Mouse (Mus musculus) spleen, postnatal 4 days (tissue): ENCODE results near the gene Tcp11.

Source experiments
- DNase-seq, 2 experiments: peaks; one replicate each; pipeline ENCODE4 v3.0.0; 2022; ENCODE audit warnings: low spot score in 2 of 2

Gene Tcp11

GRCm38 (mm10) chr17:28084395-28084905 is 4.0 kb upstream of the Tcp11 start:
- no peak for DNase-seq

DNA sequence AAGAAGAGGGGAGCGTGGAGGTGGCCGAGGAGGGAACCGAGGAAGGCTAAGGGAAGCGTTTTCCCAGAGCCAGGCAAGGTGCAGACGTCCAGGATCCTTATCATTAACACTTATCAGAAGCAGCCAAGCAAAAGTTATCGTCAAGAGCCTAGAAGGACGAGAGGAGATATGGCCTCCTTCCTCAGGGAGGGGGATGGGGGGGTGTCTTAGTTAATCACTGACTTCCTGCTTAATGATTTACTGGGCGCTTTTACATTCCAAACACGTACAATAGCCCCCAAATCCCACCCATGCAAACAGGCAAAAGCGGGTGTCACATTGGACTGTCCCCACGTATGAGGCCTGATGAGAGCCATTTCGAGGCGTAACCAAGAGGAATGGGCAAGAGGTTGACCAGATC is 2.4 kb upstream of the Tcp11 start:
- DNase-seq: no peak

GRCm38 (mm10) chr17:28081856-28082255 is 1.4 kb upstream of the Tcp11 start:
- DNase-seq: no peak

- DNase-seq: peak; percentile 40 to 74
Observed at GRCm38 (mm10) chr17:28081385-28081784, 946 bp upstream of the Tcp11 start.

DNA sequence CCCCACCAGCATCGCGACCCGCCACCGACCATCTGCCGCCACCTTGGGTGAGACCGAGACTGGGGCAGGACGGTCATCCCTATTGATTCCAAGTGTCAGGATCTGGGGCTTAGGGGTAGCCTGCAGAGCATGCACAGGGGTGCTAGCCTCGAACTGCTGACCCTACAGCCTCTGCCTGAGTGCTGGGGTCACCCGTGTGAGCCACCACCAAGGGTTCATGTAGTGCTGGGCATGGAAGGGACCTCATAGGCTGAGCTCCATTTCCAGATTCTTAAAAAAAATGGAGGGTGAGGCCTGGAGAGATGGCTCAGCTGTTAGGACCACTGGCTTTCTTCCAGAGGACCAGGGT is 352 bp upstream of the Tcp11 start:
- DNase-seq: no peak

GRCm38 (mm10) chr17:28079618-28080017 is 821 bp downstream of the Tcp11 start:
- peak; percentile 75 to 90 for DNase-seq

GRCm38 (mm10) chr17:28078028-28078427 is 2.4 kb downstream of the Tcp11 start:
- DNase-seq: no peak

GRCm38 (mm10) chr17:28074486-28074885 is 6.0 kb downstream of the Tcp11 start:
- DNase-seq: no peak

DNA sequence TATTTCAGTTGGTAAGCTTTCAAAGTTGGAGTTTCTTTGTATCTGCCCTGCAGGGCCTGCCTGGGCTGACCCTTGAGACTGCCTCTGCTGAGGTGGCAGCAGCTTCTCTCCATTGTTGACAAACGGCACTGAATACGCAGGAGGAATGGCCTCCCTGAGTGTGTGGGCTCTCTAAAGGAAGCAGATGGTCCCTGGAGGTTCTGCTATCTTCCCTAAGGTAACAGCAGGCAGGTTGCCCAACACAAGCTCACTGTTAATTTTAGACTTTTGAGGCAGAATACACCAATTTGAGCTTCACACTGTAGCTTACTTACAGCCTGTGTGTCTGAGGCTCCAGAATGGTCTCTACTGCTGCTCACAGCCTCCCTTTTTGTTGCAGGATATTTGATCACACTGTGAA is 7.7 kb downstream of the Tcp11 start:
- DNase-seq: no peak

- DNase-seq: no peak
Observed at GRCm38 (mm10) chr17:28070256-28070655, 10.2 kb downstream of the Tcp11 start.

DNA sequence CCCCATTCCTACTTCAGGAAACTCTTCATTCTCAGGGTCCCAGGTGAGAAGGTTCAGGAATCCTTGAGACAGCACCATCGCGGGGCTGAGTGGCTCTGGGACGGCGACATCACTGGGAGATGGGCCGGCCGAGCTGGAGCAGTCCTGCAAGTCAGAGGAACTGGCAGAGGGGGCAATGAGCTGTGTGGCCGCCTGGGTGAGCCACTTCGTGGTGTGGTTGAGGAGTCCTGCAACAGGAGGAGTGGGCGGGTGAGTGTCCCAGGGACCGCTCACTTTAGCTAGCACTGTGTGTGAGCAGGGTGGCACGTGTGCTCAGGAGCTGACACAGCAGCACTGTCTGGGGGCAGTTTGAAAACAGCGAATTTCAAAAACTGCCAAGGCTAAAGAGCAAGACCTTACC is 11.0 kb downstream of the Tcp11 start:
- no peak for DNase-seq

- DNase-seq: no peak
Observed at GRCm38 (mm10) chr17:28067303-28067702, 13.1 kb downstream of the Tcp11 start.

- DNase-seq: no peak
Observed at GRCm38 (mm10) chr17:28063163-28063562, 17.3 kb downstream of the Tcp11 start.

DNA sequence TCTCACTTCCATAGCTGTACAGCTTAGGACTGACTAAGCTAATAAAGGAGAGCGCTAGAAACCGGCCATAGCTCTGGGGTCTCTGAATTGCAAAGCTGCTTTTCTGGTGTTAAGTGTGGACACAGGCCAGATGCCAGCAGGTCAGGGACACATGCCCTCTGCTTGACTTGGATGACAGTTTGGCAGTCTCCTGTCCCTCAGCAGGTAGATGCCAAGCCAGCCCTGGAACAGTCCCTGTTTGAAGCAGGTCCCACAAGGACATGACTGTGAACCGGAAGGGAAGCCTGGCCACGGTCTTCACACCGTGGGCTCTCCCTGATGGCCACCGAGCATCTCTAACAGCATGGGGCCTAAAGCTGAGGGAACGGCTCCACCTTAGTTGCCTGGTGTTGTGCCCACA is 17.7 kb downstream of the Tcp11 start:
- DNase-seq: no peak

GRCm38 (mm10) chr17:28061472-28061871 is 19.0 kb downstream of the Tcp11 start:
- no peak for DNase-seq

DNA sequence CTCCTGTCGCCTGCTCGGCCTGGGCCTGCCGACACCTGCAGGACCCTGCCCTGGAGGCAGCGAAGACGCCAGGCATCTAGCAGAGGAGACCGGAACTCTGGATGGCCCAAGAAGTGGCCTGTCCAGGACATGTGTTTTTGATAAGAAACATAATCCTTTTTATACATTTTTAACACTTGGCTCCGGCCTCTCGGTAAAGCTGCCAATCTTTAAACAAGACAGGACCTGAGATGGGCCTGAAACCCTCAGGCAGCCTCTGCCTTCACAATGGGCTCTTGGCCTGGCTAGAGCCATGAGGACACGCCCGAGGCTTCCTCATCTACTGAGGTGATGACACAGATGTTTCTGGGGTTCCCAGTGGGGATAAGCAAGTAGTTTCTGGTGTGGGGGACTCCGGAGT is 19.8 kb downstream of the Tcp11 start:
- no peak for DNase-seq

GRCm38 (mm10) chr17:28058346-28058745 is 22.1 kb downstream of the Tcp11 start:
- DNase-seq: no peak

DNA sequence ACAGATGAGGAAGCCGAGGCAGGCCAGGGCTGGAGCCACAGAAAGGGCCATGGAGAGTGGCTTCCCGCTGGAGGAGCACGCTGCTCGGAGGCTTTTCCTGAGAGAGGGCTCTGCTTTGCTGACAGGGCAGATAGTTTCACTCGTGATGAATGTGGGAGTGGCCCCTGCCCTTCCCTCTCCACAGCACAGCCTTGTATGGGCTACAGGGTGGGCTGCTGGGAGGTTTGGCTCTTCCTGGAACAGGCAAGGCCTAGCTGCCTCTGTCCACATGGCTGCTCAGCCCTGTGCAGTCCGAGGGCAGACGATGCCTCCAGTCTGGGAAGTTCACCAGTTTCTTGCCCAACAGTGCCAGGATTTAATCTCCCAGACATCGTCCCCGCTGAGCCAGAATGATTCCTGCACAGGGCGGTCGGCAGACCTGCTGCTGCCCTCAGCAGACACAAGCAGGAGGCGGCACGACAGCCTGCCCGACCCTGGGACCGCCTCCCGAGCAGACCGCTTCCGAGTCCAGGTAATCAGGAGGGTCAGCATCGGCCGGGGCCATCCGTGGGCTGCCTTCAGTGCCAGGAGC is 28.1 kb downstream of the Tcp11 start:
- DNase-seq: no peak

- DNase-seq: no peak
Observed at GRCm38 (mm10) chr17:28050210-28050609, 30.2 kb downstream of the Tcp11 start.

DNA sequence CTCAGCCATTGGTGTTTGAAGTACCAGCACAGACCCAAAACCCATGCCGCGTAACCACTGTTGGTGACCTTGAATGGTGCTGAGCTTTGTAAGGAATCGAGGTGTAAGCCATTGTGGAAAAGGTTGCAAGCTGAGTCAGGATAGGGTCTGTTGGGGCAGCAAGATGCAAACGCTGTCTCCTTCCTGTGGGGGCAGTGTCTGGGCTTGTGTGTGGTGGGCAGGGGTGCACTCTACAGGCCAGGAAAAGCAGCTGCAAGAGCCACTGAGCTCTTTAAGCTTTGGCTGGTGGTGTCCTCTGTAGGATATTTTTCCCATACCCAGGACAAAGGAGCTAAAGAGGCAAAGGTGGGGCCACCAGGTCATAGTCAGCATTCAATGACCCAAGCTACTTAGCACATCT is 32.0 kb downstream of the Tcp11 start:
- no peak for DNase-seq

DNA sequence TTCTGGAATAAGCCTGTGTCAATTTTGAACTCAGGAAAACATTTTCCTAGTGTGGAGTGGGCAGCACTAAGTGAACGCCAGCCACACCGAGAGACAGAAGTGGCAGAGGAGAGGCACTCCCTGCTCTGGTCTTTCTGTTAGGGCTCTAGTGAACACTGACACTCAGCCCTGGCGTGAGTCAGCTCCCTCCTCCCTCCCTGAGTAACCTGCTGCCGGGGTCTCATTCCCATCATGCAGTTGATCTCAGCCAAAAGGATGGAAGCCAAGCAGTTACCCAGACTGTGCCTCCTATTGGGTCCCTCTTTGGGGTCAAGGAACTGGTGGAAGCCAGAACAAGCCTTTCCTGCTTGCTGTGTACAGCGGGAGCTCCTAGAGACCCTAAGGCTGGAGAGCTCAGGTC is 32.9 kb downstream of the Tcp11 start:
- no peak for DNase-seq

DNA sequence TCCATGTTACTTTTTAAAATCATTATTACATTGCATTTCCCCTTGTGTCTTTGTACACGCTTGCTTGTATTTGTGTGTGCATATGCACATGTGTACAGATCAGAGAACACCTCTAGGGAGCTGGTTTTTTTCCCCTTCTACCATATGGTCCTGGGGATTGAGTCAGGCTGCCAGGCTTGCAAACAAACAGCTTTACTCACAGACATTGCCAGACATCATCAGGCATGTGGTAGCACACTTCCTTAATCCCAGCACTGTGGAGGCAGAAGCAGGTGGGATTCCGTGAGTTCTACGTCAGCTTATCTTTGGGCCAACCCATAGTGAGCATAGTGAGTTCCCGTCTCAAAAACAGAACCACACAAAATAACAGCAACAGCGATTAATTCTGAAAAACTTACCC is 33.4 kb downstream of the Tcp11 start:
- no peak for DNase-seq

- DNase-seq: no peak
Observed at GRCm38 (mm10) chr17:28042299-28042771, 38.1 kb downstream of the Tcp11 start.

GRCm38 (mm10) chr17:28041298-28041697 is 39.1 kb downstream of the Tcp11 start:
- no peak for DNase-seq
